Mouse (Mus musculus) brain, embryonic 14.5 days (tissue): ENCODE results near the gene Brca1. TPM values are rescaled to one million over a fixed set of nuclear protein-coding genes. Genes with fewer than 3 reads are reported as not detected.

ENCODE experiments used
- DNase-seq: peaks from one replicate; pipeline ENCODE4 v3.0.0-alpha.2; 2011; ENCODE audit warnings: low read depth
- CTCF ChIP-seq: fragments of 200-500 bp; IDR thresholded peaks from 2 replicates; pipeline ENCODE4 v1.5.1; 2012; ENCODE audit warnings: inconsistent platforms, mild to moderate bottlenecking, moderate library complexity, borderline replicate concordance; ENCODE audit not compliant: insufficient read depth, insufficient read length; ENCODE audit errors: extremely low read depth
- POLR2A ChIP-seq: fragments of 200-500 bp; IDR thresholded peaks from 2 replicates; pipeline ENCODE4 v1.6.1; 2012; ENCODE audit warnings: mild to moderate bottlenecking, inconsistent platforms, borderline replicate concordance; ENCODE audit not compliant: poor library complexity, insufficient read depth, insufficient read length, severe bottlenecking; ENCODE audit errors: extremely low read depth
- polyA plus RNA-seq: library from polyadenylated mRNA; depleted of rRNA; stranded (reverse); fragments of >200 nt; gene quantifications from 2 replicates; pipeline ENCODE4 v1.2.3, GENCODE M21; 2012

Brca1 gene
- polyA plus RNA-seq, 1 experiment: 4.1 TPM

- TF ChIP-seq POLR2A (no peak), CTCF (no peak)
- no peak for DNase-seq
Measured at GRCm38 (mm10) chr11:101568421-101568820, 16.7 kb upstream of the Brca1 start.

- TF ChIP-seq POLR2A: no peak
- TF ChIP-seq CTCF: peak; percentile 68; the same call in 1 of the 2 replicates
- peak; percentile 74 for DNase-seq
Measured at GRCm38 (mm10) chr11:101562391-101562790, 10.6 kb upstream of the Brca1 start.

GRCm38 (mm10) chr11:101556954-101557353 lies 5.2 kb upstream of the Brca1 start:
- DNase-seq: peak; percentile 25
- no peak for TF ChIP-seq POLR2A
- no peak for TF ChIP-seq CTCF

- no peak for DNase-seq
- TF ChIP-seq CTCF: no peak
- no peak for TF ChIP-seq POLR2A
Measured at GRCm38 (mm10) chr11:101556541-101556940, 4.8 kb upstream of the Brca1 start.

GRCm38 (mm10) chr11:101553354-101553930 lies 1.7 kb upstream of the Brca1 start:
- DNase-seq: peak; percentile 7
- TF ChIP-seq CTCF (no peak), POLR2A (no peak)

GRCm38 (mm10) chr11:101552476-101553300 lies 933 bp upstream of the Brca1 start:
- DNase-seq: peak; percentile 100
- TF ChIP-seq POLR2A (peak; percentile 34; the same call in 1 of the 2 replicates), CTCF (no peak)

GRCm38 (mm10) chr11:101548526-101548925 lies 3.2 kb downstream of the Brca1 start:
- DNase-seq: no peak
- TF ChIP-seq POLR2A (no peak), CTCF (no peak)

GRCm38 (mm10) chr11:101544132-101544531 lies 7.6 kb downstream of the Brca1 start:
- no peak for TF ChIP-seq CTCF
- TF ChIP-seq POLR2A: no peak
- DNase-seq: peak; percentile 67

GRCm38 (mm10) chr11:101543533-101543932 lies 8.2 kb downstream of the Brca1 start:
- no peak for DNase-seq
- TF ChIP-seq CTCF (no peak), POLR2A (no peak)

- TF ChIP-seq POLR2A: no peak
- TF ChIP-seq CTCF: no peak
- no peak for DNase-seq
Measured at GRCm38 (mm10) chr11:101526686-101527085, 25.1 kb downstream of the Brca1 start.

- DNase-seq: peak; percentile 94
- TF ChIP-seq POLR2A (no peak), CTCF (no peak)
Measured at GRCm38 (mm10) chr11:101525936-101526595, 25.7 kb downstream of the Brca1 start.
